Mouse (Mus musculus) embryonic facial prominence, embryonic 11.5 days (tissue): ENCODE measurements at regions not wholly inside any gene's neighbourhood (a gene's known extent, or its start where the extent isn't known, plus 50 kb on each side); places are given as distances from the start of the nearest gene placed in this dataset.

Experiments used
- ATAC-seq: fragments of 200-750 bp; cut with Nextera tagmentation; replicated peaks from 2 replicates; pipeline ENCODE4 v1.8.0; 2017; ENCODE audit warnings: low read depth; ENCODE audit not compliant: insufficient number of reproducible peaks, low FRiP score, low TSS enrichment
- DNase-seq: peaks from one replicate; pipeline ENCODE4 v3.0.0-alpha.2; 2015; ENCODE audit warnings: low spot score
- H3K27ac ChIP-seq: fragments of 300-500 bp; sonication (generic); replicated peaks from 2 replicates; pipeline ENCODE4 v1.5.1; 2014; ENCODE audit warnings: mild to moderate bottlenecking, low read depth, low read length, control low read depth
- H3K27me3 ChIP-seq: fragments of 300-500 bp; sonication (generic); 2 replicates; pipeline ENCODE4 v1.6.1; 2014; ENCODE audit warnings: mild to moderate bottlenecking, low read length, moderate library complexity, mixed read lengths; ENCODE audit not compliant: control insufficient read depth, insufficient read depth
- H3K36me3 ChIP-seq: fragments of 300-500 bp; sonication (generic); replicated peaks from 2 replicates; pipeline ENCODE4 v1.6.1; 2014; ENCODE audit warnings: low read depth, mild to moderate bottlenecking, low read length, moderate library complexity, mixed read lengths; ENCODE audit not compliant: control insufficient read depth, insufficient read depth
- H3K4me1 ChIP-seq: fragments of 300-500 bp; sonication (generic); 2 replicates; pipeline ENCODE4 v1.6.1; 2014; ENCODE audit warnings: low read length, mixed read lengths; ENCODE audit not compliant: control insufficient read depth, insufficient read depth
- H3K4me2 ChIP-seq: fragments of 300-500 bp; sonication (generic); 2 replicates; pipeline ENCODE4 v1.6.1; 2014; ENCODE audit warnings: low read depth, mild to moderate bottlenecking, control low read depth, low read length, moderate library complexity
- H3K4me3 ChIP-seq: fragments of 300-500 bp; sonication (generic); 2 replicates; pipeline ENCODE4 v1.5.1; 2014; ENCODE audit warnings: low read depth, low read length, control low read depth
- H3K9ac ChIP-seq: fragments of 300-500 bp; sonication (generic); replicated peaks from 2 replicates; pipeline ENCODE4 v1.6.1; 2014; ENCODE audit warnings: mild to moderate bottlenecking, control low read depth, low read length
- H3K9me3 ChIP-seq: fragments of 300-500 bp; sonication (generic); replicated peaks from 2 replicates; pipeline ENCODE4 v1.6.1; 2016; ENCODE audit warnings: mild to moderate bottlenecking, low read length, inconsistent platforms, mixed read lengths; ENCODE audit not compliant: control insufficient read depth
- WGBS: fragments of 180-500 bp; shearing (Covaris S2); extraction: QIAGEN DNeasy Blood & Tissue Kit; methylation state at CpG from one replicate; pipeline ENCODE4 v1.1.7; 2014; 5-methylcytosine and 5-hydroxymethylcytosine counted together

GRCm38 (mm10) chr13:46071670-46072069, 106.9 kb upstream of the Atxn1 start:
- ATAC-seq (no peak), DNase-seq (no peak)
- Histone ChIP-seq H3K36me3 (no peaks in the 10 kb centered on the region), H3K4me2 (no peak overlapping the region), H3K9ac (no peak overlapping the region), H3K27ac (no peak overlapping the region), H3K27me3 (no peaks in the 10 kb centered on the region), H3K9me3 (no peaks in the 10 kb centered on the region), H3K4me1 (no peaks in the 10 kb centered on the region), H3K4me3 (no peak overlapping the region)
- 90% methylated on average over 4 of the region's 4 CpGs for WGBS

GRCm38 (mm10) chr13:46069571-46069970, 104.8 kb upstream of the Atxn1 start:
- Histone ChIP-seq H3K4me1 (no peaks in the 10 kb centered on the region), H3K27ac (no peak overlapping the region), H3K27me3 (no peaks in the 10 kb centered on the region), H3K4me2 (no peak overlapping the region), H3K9ac (no peak overlapping the region), H3K9me3 (no peaks in the 10 kb centered on the region), H3K4me3 (no peak overlapping the region), H3K36me3 (no peaks in the 10 kb centered on the region)
- DNase-seq (no peak), ATAC-seq (no peak)
- 30% methylated on average over 3 of the region's 3 CpGs for WGBS

DNA sequence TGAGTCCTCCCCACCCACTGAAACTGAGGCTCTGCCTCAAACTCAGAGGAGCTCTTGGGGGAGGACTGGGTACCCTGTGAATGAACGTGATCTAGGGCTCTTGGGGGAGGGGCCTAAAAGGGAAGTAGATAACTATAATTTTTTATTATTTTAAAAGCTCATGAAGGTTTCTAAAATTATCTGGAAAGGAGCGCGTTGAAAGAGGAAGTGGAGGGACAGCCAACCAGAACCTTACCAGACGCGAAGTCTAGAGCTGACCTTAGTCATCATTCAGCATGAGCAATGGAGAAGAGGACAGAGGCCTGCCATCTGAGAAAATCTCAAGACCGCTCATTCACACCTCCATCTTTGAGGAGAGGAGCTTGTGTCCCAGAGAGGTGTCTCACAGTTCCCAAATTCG, 98.0 kb upstream of the Atxn1 start:
- no peak for ATAC-seq
- H3K4me2 ChIP-seq = no peak overlapping the region
- H3K9me3 ChIP-seq = no peaks in the 10 kb centered on the region
- DNase-seq = no peak
- H3K27me3 ChIP-seq = no peaks in the 10 kb centered on the region
- no peaks in the 10 kb centered on the region for H3K36me3 ChIP-seq
- no peak overlapping the region for H3K27ac ChIP-seq
- no peaks in the 10 kb centered on the region for H3K4me1 ChIP-seq
- H3K4me3 ChIP-seq = no peak overlapping the region
- 93% methylated on average over 7 of the region's 7 CpGs for WGBS
- no peak overlapping the region for H3K9ac ChIP-seq

- H3K4me1 ChIP-seq = no peaks in the 10 kb centered on the region
- WGBS = 87% methylated on average over 14 of the region's 14 CpGs
- H3K27me3 ChIP-seq = no peaks in the 10 kb centered on the region
- H3K27ac ChIP-seq = no peak overlapping the region
- no peak for ATAC-seq
- H3K9ac ChIP-seq = no peak overlapping the region
- H3K4me2 ChIP-seq = no peak overlapping the region
- no peak overlapping the region for H3K4me3 ChIP-seq
- H3K9me3 ChIP-seq = no peaks in the 10 kb centered on the region
- no peak for DNase-seq
- H3K36me3 ChIP-seq = no peaks in the 10 kb centered on the region
These were observed 95.1 kb upstream of the Atxn1 start for GRCm38 (mm10) chr13:46059870-46060269.

DNA sequence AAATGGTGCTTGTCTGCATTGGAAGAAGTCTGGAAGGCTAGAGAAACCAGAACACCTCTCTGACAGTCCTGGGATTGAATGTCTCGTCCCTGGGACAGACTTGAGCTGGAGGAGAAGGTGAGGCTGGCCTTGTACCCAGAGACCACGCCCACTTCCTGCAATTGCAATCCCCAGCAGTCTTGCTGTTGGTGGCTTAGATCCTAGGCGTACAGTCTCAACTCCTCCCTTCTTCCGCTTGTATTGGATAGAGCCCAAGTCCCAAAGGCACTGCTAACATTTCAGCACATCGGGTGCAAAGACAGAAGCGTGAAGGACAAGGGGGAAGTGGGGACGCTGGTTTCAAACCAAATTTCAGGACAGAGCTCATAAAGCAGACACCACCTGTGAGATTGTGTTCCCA, 94.1 kb upstream of the Atxn1 start:
- no peak overlapping the region for H3K4me2 ChIP-seq
- no peaks in the 10 kb centered on the region for H3K27me3 ChIP-seq
- no peak overlapping the region for H3K27ac ChIP-seq
- DNase-seq = no peak
- 55% methylated on average over 7 of the region's 7 CpGs for WGBS
- ATAC-seq = no peak
- H3K4me1 ChIP-seq = no peaks in the 10 kb centered on the region
- H3K9me3 ChIP-seq = no peaks in the 10 kb centered on the region
- no peak overlapping the region for H3K9ac ChIP-seq
- no peaks in the 10 kb centered on the region for H3K36me3 ChIP-seq
- no peak overlapping the region for H3K4me3 ChIP-seq

- Histone ChIP-seq H3K36me3 (no peaks in the 10 kb centered on the region), H3K4me3 (no peak overlapping the region), H3K27me3 (no peaks in the 10 kb centered on the region), H3K9me3 (no peaks in the 10 kb centered on the region), H3K27ac (no peak overlapping the region), H3K4me1 (no peaks in the 10 kb centered on the region), H3K4me2 (no peak overlapping the region), H3K9ac (no peak overlapping the region)
- WGBS = 88% methylated on average over 3 of the region's 3 CpGs
- ATAC-seq (no peak), DNase-seq (no peak)
These were observed 93.5 kb upstream of the Atxn1 start for GRCm38 (mm10) chr13:46058341-46058740.

DNA sequence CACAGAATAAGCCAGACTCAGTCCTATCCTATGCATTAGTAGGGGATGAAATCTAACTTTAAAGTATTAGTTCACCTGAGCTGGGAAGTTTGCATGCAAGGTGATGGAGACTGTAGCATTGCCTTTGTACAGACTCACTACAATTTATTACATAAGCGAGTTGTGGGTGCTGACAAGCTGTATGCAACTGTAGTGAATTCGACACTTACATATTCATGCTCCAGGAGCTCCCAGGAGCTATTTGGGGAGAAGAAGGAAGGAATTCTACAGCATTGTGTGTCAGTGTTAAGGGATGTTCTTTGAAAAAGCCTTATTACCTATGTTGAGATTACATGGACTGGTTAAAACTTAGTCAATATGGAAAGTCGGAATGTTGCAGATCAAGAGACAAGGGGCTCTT, 90.6 kb upstream of the Atxn1 start:
- Histone ChIP-seq H3K27ac (no peak overlapping the region), H3K4me2 (no peak overlapping the region), H3K27me3 (no peaks in the 10 kb centered on the region), H3K4me1 (no peaks in the 10 kb centered on the region), H3K9ac (no peak overlapping the region), H3K4me3 (no peak overlapping the region), H3K9me3 (no peaks in the 10 kb centered on the region), H3K36me3 (no peaks in the 10 kb centered on the region)
- no peak for ATAC-seq
- DNase-seq = no peak
- WGBS = 78% methylated on average over 3 of the region's 3 CpGs

DNA sequence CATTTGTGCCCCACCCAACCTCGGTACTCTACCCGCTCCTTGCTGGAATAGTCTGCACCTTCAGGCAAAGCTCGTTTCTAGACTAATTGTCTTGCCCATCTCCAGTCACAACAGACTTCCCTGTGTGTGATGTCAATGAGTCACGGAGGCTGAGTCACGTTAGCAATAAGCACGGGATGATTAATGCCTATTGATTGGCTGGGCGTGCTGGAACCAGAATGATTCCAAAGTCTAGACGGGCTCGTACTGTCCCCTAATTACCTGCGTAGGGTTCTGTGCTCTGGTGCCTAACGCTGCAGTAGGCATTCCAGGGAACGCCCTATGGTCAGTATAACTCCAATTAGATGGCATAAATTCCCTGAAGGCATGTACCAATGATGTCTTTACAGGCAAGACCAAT, 78.8 kb upstream of the Atxn1 start:
- ATAC-seq = no peak
- Histone ChIP-seq H3K27me3 (no peaks in the 10 kb centered on the region), H3K4me1 (no peaks in the 10 kb centered on the region), H3K9ac (no peak overlapping the region), H3K4me2 (no peak overlapping the region), H3K36me3 (no peaks in the 10 kb centered on the region), H3K27ac (no peak overlapping the region), H3K4me3 (no peak overlapping the region), H3K9me3 (no peaks in the 10 kb centered on the region)
- 82% methylated on average over 12 of the region's 12 CpGs for WGBS
- DNase-seq = no peak

- Histone ChIP-seq H3K4me1 (no peaks in the 10 kb centered on the region), H3K27me3 (no peaks in the 10 kb centered on the region), H3K27ac (no peak overlapping the region), H3K9ac (no peak overlapping the region), H3K4me2 (no peak overlapping the region), H3K4me3 (no peak overlapping the region), H3K36me3 (no peaks in the 10 kb centered on the region), H3K9me3 (no peaks in the 10 kb centered on the region)
- WGBS = 54% methylated on average over 10 of the region's 10 CpGs
- ATAC-seq (no peak), DNase-seq (no peak)
These were observed 78.2 kb upstream of the Atxn1 start for GRCm38 (mm10) chr13:46043016-46043415.
